Comparison of ENCODE assay signal across 24 mouse cellular contexts in the genomic region with DNA sequence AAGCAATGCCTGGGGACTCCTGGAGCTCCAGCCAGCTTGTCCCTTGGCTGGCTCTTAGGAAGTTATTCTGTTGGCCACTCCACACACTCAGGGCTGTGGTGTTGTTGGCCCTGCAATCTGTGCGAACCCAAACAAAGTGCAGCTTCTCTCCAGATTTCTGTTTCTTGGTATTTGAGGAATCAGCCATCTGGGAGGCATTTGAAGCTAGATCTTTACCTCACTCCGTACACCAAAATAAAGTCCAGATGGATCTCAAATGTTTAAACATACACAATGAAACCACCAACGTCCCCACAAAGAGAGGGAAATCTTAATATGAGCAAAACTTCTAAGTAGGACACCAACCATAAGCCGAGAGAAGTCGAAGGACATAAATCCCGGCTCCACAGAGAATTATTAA.
A peak's percentile ranks its signal among the peaks of the same experiment; 100 is the strongest.
DNase-seq lines count a peak whose midpoint lies in the region; ATAC-seq and TF ChIP-seq lines count a peak whose summit lies in the region.
"Had no signal": no experiment of that assay in that cellular context is flagged by ENCODE, and none has a peak within 500 bp of the region (broad histone marks: within the 10 kb centered on the region; RNA-seq: fewer than 3 reads in every experiment).

No protein-coding gene starts in this region.

- intact Hi-C loops in left cerebral cortex, postnatal 10 days (cut with DNase I) = no loop called here

- WGBS in embryonic facial prominence, embryonic 11.5 days = 55% methylated on average over 6 of the region's 6 CpGs
- 38% methylated on average over 6 of the region's 6 CpGs for WGBS in embryonic facial prominence, embryonic 14.5 days
- 49% methylated on average over 6 of the region's 6 CpGs for WGBS in limb, embryonic 14.5 days

- no peak overlapping the region for H3K4me2 ChIP-seq in embryonic facial prominence, embryonic 11.5 days (ENCODE audit: low read depth, low read length)
- 0 out of 2 replicates have a peak overlapping the region, but pooled peaks have one; percentile 7 for H3K4me2 ChIP-seq in embryonic facial prominence, embryonic 14.5 days (ENCODE audit: low read depth, low read length)
- no peak overlapping the region for H3K4me2 ChIP-seq in limb, embryonic 14.5 days (replicated peaks; ENCODE audit: low read depth, low read length, severe bottlenecking)
- H3K4me2 ChIP-seq: forebrain, embryonic 15.5 days; heart, embryonic 13.5 days; kidney, embryonic 15.5 days; neural tube, embryonic 15.5 days had no signal

- H3K9ac ChIP-seq in embryonic facial prominence, embryonic 11.5 days (replicated peaks; ENCODE audit: low read length) = no peak overlapping the region
- no peak overlapping the region for H3K9ac ChIP-seq in embryonic facial prominence, embryonic 14.5 days (ENCODE audit: low read depth, low read length)
- H3K9ac ChIP-seq in limb, embryonic 14.5 days (ENCODE audit: low read depth, low read length, severe bottlenecking) = no peak overlapping the region
- H3K9ac ChIP-seq: forebrain, embryonic 15.5 days; heart, embryonic 13.5 days; kidney, embryonic 15.5 days; liver, postnatal 0 days; neural tube, embryonic 15.5 days had no signal

- H3K4me1 ChIP-seq in embryonic facial prominence, embryonic 11.5 days (ENCODE audit: control insufficient read depth, insufficient read depth, low read length) = no peaks in the 10 kb centered on the region
- H3K4me1 ChIP-seq in embryonic facial prominence, embryonic 14.5 days (ENCODE audit: control insufficient read depth, insufficient read depth, low read length) = peaks cover 13% of the 10 kb centered on the region; the same call in 1 of the 2 replicates
- 0 out of 2 replicates have a peak, but pooled peaks cover 7% of the 10 kb centered on the region for H3K4me1 ChIP-seq in limb, embryonic 14.5 days (ENCODE audit: control insufficient read depth, insufficient read depth, low read length)
- H3K4me1 ChIP-seq: heart, embryonic 13.5 days had no signal

- no peaks in the 10 kb centered on the region for H3K36me3 ChIP-seq in embryonic facial prominence, embryonic 11.5 days (replicated peaks; ENCODE audit: control insufficient read depth, insufficient read depth, low read depth, low read length)
- no peaks in the 10 kb centered on the region for H3K36me3 ChIP-seq in embryonic facial prominence, embryonic 14.5 days (ENCODE audit: control insufficient read depth, insufficient read depth, low read length)
- no peaks in the 10 kb centered on the region for H3K36me3 ChIP-seq in limb, embryonic 14.5 days (ENCODE audit: control insufficient read depth, insufficient read depth, low read length)
- H3K36me3 ChIP-seq: forebrain, embryonic 15.5 days; heart, embryonic 13.5 days; kidney, embryonic 15.5 days; neural tube, embryonic 15.5 days had no signal

- H3K9me3 ChIP-seq in embryonic facial prominence, embryonic 11.5 days (replicated peaks; ENCODE audit: control insufficient read depth, low read length) = no peaks in the 10 kb centered on the region
- H3K9me3 ChIP-seq in embryonic facial prominence, embryonic 14.5 days (ENCODE audit: control insufficient read depth, low read length) = no peaks in the 10 kb centered on the region
- H3K9me3 ChIP-seq in limb, embryonic 14.5 days (ENCODE audit: control insufficient read depth, low read length) = no peaks in the 10 kb centered on the region
- H3K9me3 ChIP-seq: forebrain, embryonic 15.5 days; heart, embryonic 13.5 days; kidney, embryonic 15.5 days; neural tube, embryonic 15.5 days had no signal

- H3K4me3 ChIP-seq in embryonic facial prominence, embryonic 11.5 days (ENCODE audit: low read depth, low read length) = no peak overlapping the region
- H3K4me3 ChIP-seq in embryonic facial prominence, embryonic 14.5 days (ENCODE audit: low read depth, low read length) = no peak overlapping the region
- no peak overlapping the region for H3K4me3 ChIP-seq in limb, embryonic 14.5 days (replicated peaks; ENCODE audit: low read length)
- H3K4me3 ChIP-seq: forebrain, embryonic 15.5 days; heart, adult 2 months; heart, embryonic 13.5 days; kidney, embryonic 15.5 days; neural tube, embryonic 15.5 days had no signal

- peak; percentile 24 to 27 for DNase-seq in left cerebral cortex, postnatal 10 days (ENCODE audit: extremely low spot score in 1 of 2, low spot score in 2 of 2)
- DNase-seq in left cerebral cortex, adult 11 months (ENCODE audit: low spot score) = no peak
- peak; percentile 74 for DNase-seq in embryonic facial prominence, embryonic 11.5 days (ENCODE audit: low spot score)
- DNase-seq in embryonic facial prominence, embryonic 14.5 days (ENCODE audit: low spot score) = peak; percentile 79
- peak; percentile 61 for DNase-seq in limb, embryonic 14.5 days (ENCODE audit: low spot score)
- DNase-seq in urinary bladder, adult 18-20 months (ENCODE audit: low spot score in 2 of 2) = no peak
- no peak for DNase-seq in MN1 (ENCODE audit: low spot score)
- DNase-seq: cerebellum, adult 9-11 months; gastrocnemius, postnatal 36 days; heart, adult 2 months; heart, postnatal 14 days; kidney, adult 11 months; kidney, postnatal 4 days; liver; liver, postnatal 0 days; thymus, postnatal 14 days had no signal

- no peak for ATAC-seq in embryonic facial prominence, embryonic 11.5 days (replicated peaks; ENCODE audit: insufficient number of reproducible peaks, low FRiP score, low TSS enrichment, low read depth)
- ATAC-seq in embryonic facial prominence, embryonic 14.5 days (ENCODE audit: low read depth) = no peak
- no peak for ATAC-seq in limb, embryonic 14.5 days (ENCODE audit: low FRiP score, low read depth)
- ATAC-seq in cerebellum, adult (ENCODE audit: insufficient number of reproducible peaks, low FRiP score, low TSS enrichment) = no peak
- ATAC-seq: activated CD4-positive, CD25-positive, alpha-beta regulatory T cell, adult 4 months; forebrain, embryonic 15.5 days; liver, postnatal 0 days; lung, postnatal 0 days had no signal

- H3K27ac ChIP-seq in embryonic facial prominence, embryonic 11.5 days (replicated peaks; ENCODE audit: low read depth, low read length) = peak overlapping the region; percentile 53; the same call in 1 of the 2 replicates
- H3K27ac ChIP-seq in embryonic facial prominence, embryonic 14.5 days (replicated peaks; ENCODE audit: low read depth, low read length) = peak overlapping the region; percentile 76
- peak overlapping the region; percentile 6; the same call in 1 of the 2 replicates for H3K27ac ChIP-seq in limb, embryonic 14.5 days (replicated peaks; ENCODE audit: low read depth, low read length)
- H3K27ac ChIP-seq: forebrain, embryonic 15.5 days; heart, adult 2 months; heart, embryonic 13.5 days; kidney, embryonic 15.5 days; macrophage; neural tube, embryonic 15.5 days had no signal

- H3K27me3 ChIP-seq in embryonic facial prominence, embryonic 11.5 days (ENCODE audit: control insufficient read depth, insufficient read depth, low read length) = no peaks in the 10 kb centered on the region
- H3K27me3 ChIP-seq in embryonic facial prominence, embryonic 14.5 days (replicated peaks; ENCODE audit: control insufficient read depth, insufficient read depth, low read length) = no peaks in the 10 kb centered on the region
- no peaks in the 10 kb centered on the region for H3K27me3 ChIP-seq in limb, embryonic 14.5 days (ENCODE audit: control insufficient read depth, insufficient read depth, low read length)
- H3K27me3 ChIP-seq: forebrain, embryonic 15.5 days; heart, embryonic 13.5 days; kidney, embryonic 15.5 days; neural tube, embryonic 15.5 days had no signal

- TF ChIP-seq POLR2A in limb, embryonic 14.5 days (IDR thresholded peaks at IDR 0.05; ENCODE audit: borderline replicate concordance, extremely low read depth, insufficient read depth, insufficient read length) = no peak

Comparison
In these comparisons a context has a peak if more than half of its experiments do, and no peak if none do; other contexts are left out.
1. DNase-seq: peak in left cerebral cortex, postnatal 10 days (2 of 2), embryonic facial prominence, embryonic 11.5 days (single experiment), embryonic facial prominence, embryonic 14.5 days (single experiment) and limb, embryonic 14.5 days (single experiment); none in left cerebral cortex, adult 11 months (single experiment), urinary bladder, adult 18-20 months (0 of 2) and MN1 (single experiment).
2. H3K27ac ChIP-seq: peak in every context shown above with its lines; median percentile 76 in embryonic facial prominence, embryonic 14.5 days; 53 in embryonic facial prominence, embryonic 11.5 days; 6 in limb, embryonic 14.5 days.